Mouse (Mus musculus): ENCODE data around the gene Abcc2.

GRCm38 (mm10) chr19:43781980-43782379 is at the start of gene Abcc2:
- TF ChIP-seq CTCF (IDR thresholded peaks at IDR 0.05; ENCODE audit: extremely low read depth, insufficient read length, insufficient replicate concordance, low read depth, low read length) (no peak), POLR2A (IDR thresholded peaks at IDR 0.05; ENCODE audit: low read depth, low read length) (no peak)

Measured in small intestine, adult 2 months (tissue).